Mouse (Mus musculus): Measurements from ENCODE around the gene Snx11. TPM values are rescaled to one million over a fixed set of nuclear protein-coding genes. Genes with fewer than 3 reads are reported as not detected.
"Not testable (repeated sequence)": the region's sequence is repeated elsewhere in the genome, so short reads cannot be mapped to it uniquely, and the experiment has no call there.

Snx11 gene
- total and polyA plus RNA-seq, 3 experiments, result 9.9 to 19.9 (median 18.9) TPM

GRCm38 (mm10) chr11:96788871-96789795, 11.8 kb upstream of the Snx11 start, which contains the start of gene Cbx1:
TSS of gene Cbx1 (plus strand) at chr11:96789127.
- no peaks in the 10 kb centered on the region for H3K27me3 ChIP-seq (ENCODE audit: insufficient read depth, low read length)
- H3K9me3 ChIP-seq (replicated peaks), result no peaks in the 10 kb centered on the region
- peak; percentile 83 for DNase-seq (ENCODE audit: low spot score)
- peak within 1 kb of the TSS; percentile 90 for H3K4me3 ChIP-seq (ENCODE audit: low read depth, low read length)
- TF ChIP-seq POLR2AphosphoS5 (IDR thresholded peaks at IDR 0.05; ENCODE audit: insufficient replicate concordance, low read depth, low read length), result no peak
- no peak for TF ChIP-seq GATA1 (IDR thresholded peaks at IDR 0.05; ENCODE audit: borderline replicate concordance, low read length)
- no peak for TF ChIP-seq CTCF (IDR thresholded peaks at IDR 0.05; ENCODE audit: low read depth, low read length)
- TF ChIP-seq TAL1 (conservative IDR thresholded peaks at IDR 0.05; ENCODE audit: low read depth, low read length), result no peak
- no peak for TF ChIP-seq GATA2 (IDR thresholded peaks at IDR 0.05; ENCODE audit: borderline replicate concordance, low read depth, low read length)
- peak; percentile 34; the same call in 1 of the 2 replicates for ATAC-seq (ENCODE audit: extremely low read depth, insufficient number of reproducible peaks, low FRiP score, poor library complexity, severe bottlenecking)
- peaks cover 19% of the 10 kb centered on the region for H3K36me3 ChIP-seq (replicated peaks)
- H3K4me1 ChIP-seq (ENCODE audit: insufficient read depth, low read depth, low read length), result peaks cover 24% of the 10 kb centered on the region

- H3K9me3 ChIP-seq (replicated peaks), result no peaks in the 10 kb centered on the region
- peaks cover 7% of the 10 kb centered on the region for H3K36me3 ChIP-seq (replicated peaks)
- TF ChIP-seq POLR2AphosphoS5 (IDR thresholded peaks at IDR 0.05; ENCODE audit: insufficient replicate concordance, low read depth, low read length), result no peak
- TF ChIP-seq GATA2 (IDR thresholded peaks at IDR 0.05; ENCODE audit: borderline replicate concordance, low read depth, low read length), result no peak
- TF ChIP-seq TAL1 (conservative IDR thresholded peaks at IDR 0.05; ENCODE audit: low read depth, low read length), result no peak
- TF ChIP-seq CTCF (IDR thresholded peaks at IDR 0.05; ENCODE audit: low read depth, low read length), result no peak
- no peak for TF ChIP-seq GATA1 (IDR thresholded peaks at IDR 0.05; ENCODE audit: borderline replicate concordance, low read length)
- H3K27me3 ChIP-seq (ENCODE audit: insufficient read depth, low read length), result no peaks in the 10 kb centered on the region
- ATAC-seq (ENCODE audit: extremely low read depth, insufficient number of reproducible peaks, low FRiP score, poor library complexity, severe bottlenecking), result no peak
- DNase-seq (ENCODE audit: low spot score), result no peak
- H3K4me1 ChIP-seq (ENCODE audit: insufficient read depth, low read depth, low read length), result peaks cover 18% of the 10 kb centered on the region
- H3K4me3 ChIP-seq (ENCODE audit: low read depth, low read length), result no peak overlapping the region
These were observed 9.5 kb upstream of the Snx11 start for GRCm38 (mm10) chr11:96786731-96787450.

- not testable (repeated sequence) for ATAC-seq (ENCODE audit: extremely low read depth, insufficient number of reproducible peaks, low FRiP score, poor library complexity, severe bottlenecking); H3K27me3 ChIP-seq (ENCODE audit: insufficient read depth, low read length); DNase-seq (ENCODE audit: low spot score); H3K36me3 ChIP-seq (replicated peaks); H3K9me3 ChIP-seq (replicated peaks); H3K4me3 ChIP-seq (ENCODE audit: low read depth, low read length)
- TF ChIP-seq CTCF (IDR thresholded peaks at IDR 0.05; ENCODE audit: low read depth, low read length), result peak; percentile 90
- H3K4me1 ChIP-seq (ENCODE audit: insufficient read depth, low read depth, low read length), result peaks cover 11% of the 10 kb centered on the region
These were observed 7.5 kb upstream of the Snx11 start for GRCm38 (mm10) chr11:96784847-96785246.

GRCm38 (mm10) chr11:96781425-96781824, 4.1 kb upstream of the Snx11 start:
- H3K4me3 ChIP-seq (ENCODE audit: low read depth, low read length), result no peak overlapping the region
- H3K9me3 ChIP-seq (replicated peaks), result no peaks in the 10 kb centered on the region
- TF ChIP-seq TAL1 (conservative IDR thresholded peaks at IDR 0.05; ENCODE audit: low read depth, low read length) (no peak), POLR2AphosphoS5 (IDR thresholded peaks at IDR 0.05; ENCODE audit: insufficient replicate concordance, low read depth, low read length) (no peak), GATA2 (IDR thresholded peaks at IDR 0.05; ENCODE audit: borderline replicate concordance, low read depth, low read length) (no peak), CTCF (IDR thresholded peaks at IDR 0.05; ENCODE audit: low read depth, low read length) (no peak), GATA1 (IDR thresholded peaks at IDR 0.05; ENCODE audit: borderline replicate concordance, low read length) (no peak)
- H3K4me1 ChIP-seq (ENCODE audit: insufficient read depth, low read depth, low read length), result peaks cover 11% of the 10 kb centered on the region
- H3K36me3 ChIP-seq (replicated peaks), result peaks cover under 1% of the 10 kb centered on the region
- DNase-seq (ENCODE audit: low spot score) (no peak), ATAC-seq (ENCODE audit: extremely low read depth, insufficient number of reproducible peaks, low FRiP score, poor library complexity, severe bottlenecking) (no peak)
- no peaks in the 10 kb centered on the region for H3K27me3 ChIP-seq (ENCODE audit: insufficient read depth, low read length)

- no peak for DNase-seq (ENCODE audit: low spot score)
- Histone ChIP-seq H3K27me3 (ENCODE audit: insufficient read depth, low read length) (no peaks in the 10 kb centered on the region), H3K4me1 (ENCODE audit: insufficient read depth, low read depth, low read length) (peaks cover 15% of the 10 kb centered on the region), H3K36me3 (replicated peaks) (peaks cover 6% of the 10 kb centered on the region), H3K4me3 (ENCODE audit: low read depth, low read length) (no peak overlapping the region), H3K9me3 (replicated peaks) (no peaks in the 10 kb centered on the region)
- TF ChIP-seq TAL1 (conservative IDR thresholded peaks at IDR 0.05; ENCODE audit: low read depth, low read length) (no peak), GATA1 (IDR thresholded peaks at IDR 0.05; ENCODE audit: borderline replicate concordance, low read length) (no peak), POLR2AphosphoS5 (IDR thresholded peaks at IDR 0.05; ENCODE audit: insufficient replicate concordance, low read depth, low read length) (no peak), GATA2 (IDR thresholded peaks at IDR 0.05; ENCODE audit: borderline replicate concordance, low read depth, low read length) (no peak), CTCF (IDR thresholded peaks at IDR 0.05; ENCODE audit: low read depth, low read length) (no peak)
- no peak for ATAC-seq (ENCODE audit: extremely low read depth, insufficient number of reproducible peaks, low FRiP score, poor library complexity, severe bottlenecking)
These were observed 2.9 kb upstream of the Snx11 start for GRCm38 (mm10) chr11:96780306-96780705.

DNA sequence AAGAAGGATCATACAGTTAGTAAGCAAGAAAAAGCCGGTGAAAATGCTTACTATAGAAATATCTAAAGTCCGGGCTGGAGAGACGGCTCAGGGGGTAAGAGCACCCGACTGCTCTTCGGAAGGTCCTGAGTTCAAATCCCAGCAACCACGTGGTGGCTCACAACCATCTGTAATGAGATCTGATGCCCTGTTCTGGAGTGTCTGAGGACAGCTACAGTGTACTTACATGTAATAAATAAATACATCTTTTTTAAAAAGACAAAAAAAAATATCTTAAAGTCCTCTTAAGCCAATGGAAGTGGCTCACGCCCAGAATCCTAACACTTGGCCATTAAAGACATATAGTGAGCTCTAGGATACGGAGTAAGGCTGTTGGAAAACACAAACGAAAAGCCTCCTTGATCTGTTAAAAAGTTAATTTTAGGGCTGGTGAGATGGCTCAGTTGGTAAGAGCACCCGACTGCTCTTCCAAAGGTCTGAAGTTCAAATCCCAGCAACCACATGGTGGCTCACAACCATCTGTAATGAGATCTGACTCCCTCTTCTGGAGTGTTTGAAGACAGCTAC, 785 bp upstream of the Snx11 start:
- not testable (repeated sequence) for ATAC-seq (ENCODE audit: extremely low read depth, insufficient number of reproducible peaks, low FRiP score, poor library complexity, severe bottlenecking); H3K9me3 ChIP-seq (replicated peaks); DNase-seq (ENCODE audit: low spot score); H3K27me3 ChIP-seq (ENCODE audit: insufficient read depth, low read length)
- peaks cover 25% of the 10 kb centered on the region for H3K36me3 ChIP-seq (replicated peaks)
- H3K4me1 ChIP-seq (ENCODE audit: insufficient read depth, low read depth, low read length), result peaks cover 19% of the 10 kb centered on the region
- H3K4me3 ChIP-seq (ENCODE audit: low read depth, low read length), result peak overlapping the region; percentile 89

Data from G1E (cell line).